Mouse (Mus musculus) lung, embryonic 14.5 days (tissue): ENCODE measurements at regions not wholly inside any gene's neighbourhood (a gene's known extent, or its start where the extent isn't known, plus 50 kb on each side); places are given as distances from the start of the nearest gene placed in this dataset.

Experiments used
- ATAC-seq: fragments of 200-750 bp; cut with Nextera tagmentation; 2 replicates; pipeline ENCODE4 v1.8.0; 2017; ENCODE audit warnings: mild to moderate bottlenecking, moderate TSS enrichment, moderate library complexity; ENCODE audit not compliant: insufficient read depth
- DNase-seq: peaks from one replicate; pipeline ENCODE4 v3.0.0-alpha.2; 2015
- H3K27ac ChIP-seq: fragments of 300-500 bp; sonication (generic); 2 replicates; pipeline ENCODE4 v1.5.1; 2014; ENCODE audit warnings: low read depth, mild to moderate bottlenecking, moderate library complexity
- H3K27me3 ChIP-seq: fragments of 300-500 bp; sonication (generic); 2 replicates; pipeline ENCODE4 v1.6.1; 2014; ENCODE audit warnings: low read length, control low read depth; ENCODE audit not compliant: insufficient read depth
- H3K36me3 ChIP-seq: fragments of 300-500 bp; sonication (generic); 2 replicates; pipeline ENCODE4 v1.6.1; 2014; ENCODE audit warnings: control low read depth; ENCODE audit not compliant: insufficient read depth
- H3K4me1 ChIP-seq: fragments of 300-500 bp; sonication (generic); 2 replicates; pipeline ENCODE4 v1.6.1; 2014; ENCODE audit warnings: antibody characterized with exemption, control low read depth; ENCODE audit not compliant: insufficient read depth
- H3K4me2 ChIP-seq: fragments of 300-500 bp; sonication (generic); 2 replicates; pipeline ENCODE4 v1.6.1; 2014; ENCODE audit warnings: mild to moderate bottlenecking
- H3K4me3 ChIP-seq: fragments of 300-500 bp; sonication (generic); 2 replicates; pipeline ENCODE4 v1.5.1; 2014; ENCODE audit warnings: low read depth, low read length
- H3K9ac ChIP-seq: fragments of 300-500 bp; sonication (generic); 2 replicates; pipeline ENCODE4 v1.6.1; 2014
- H3K9me3 ChIP-seq: fragments of 300-500 bp; sonication (generic); 2 replicates; pipeline ENCODE4 v1.6.1; 2016; ENCODE audit warnings: low read depth, low read length, control low read depth
- CTCF ChIP-seq: IDR thresholded peaks from 2 replicates; pipeline ENCODE4 v1.5.1; 2016; ENCODE audit warnings: antibody characterized with exemption, low read depth
- WGBS: fragments of 180-500 bp; shearing (Covaris S2); extraction: QIAGEN DNeasy Blood & Tissue Kit; methylation state at CpG from one replicate; pipeline ENCODE4 v1.1.7; 2014; 5-methylcytosine and 5-hydroxymethylcytosine counted together

GRCm38 (mm10) chr12:56275556-56276242 lies 70.0 kb downstream of the Mbip start:
- no peak for TF ChIP-seq CTCF
- peak overlapping the region; percentile 11; the same call in 1 of the 2 replicates for H3K9ac ChIP-seq
- H3K27ac ChIP-seq, result peak overlapping the region; percentile 16
- no peak for ATAC-seq
- H3K4me2 ChIP-seq, result peak overlapping the region; percentile 29
- 31% methylated on average over 17 of the region's 17 CpGs for WGBS
- H3K9me3 ChIP-seq, result no peaks in the 10 kb centered on the region
- H3K27me3 ChIP-seq, result no peaks in the 10 kb centered on the region
- H3K4me1 ChIP-seq, result no peaks in the 10 kb centered on the region
- no peak for DNase-seq
- H3K36me3 ChIP-seq, result no peaks in the 10 kb centered on the region
- H3K4me3 ChIP-seq, result no peak overlapping the region

- DNase-seq, result peak; percentile 67
- no peak overlapping the region for H3K9ac ChIP-seq
- no peak overlapping the region for H3K4me2 ChIP-seq
- H3K27me3 ChIP-seq, result no peaks in the 10 kb centered on the region
- H3K9me3 ChIP-seq, result no peaks in the 10 kb centered on the region
- H3K27ac ChIP-seq, result peak overlapping the region; percentile 77; the same call in 1 of the 2 replicates
- H3K4me3 ChIP-seq, result no peak overlapping the region
- H3K4me1 ChIP-seq, result no peaks in the 10 kb centered on the region
- WGBS, result 58% methylated on average over 6 of the region's 6 CpGs
- TF ChIP-seq CTCF, result no peak
- ATAC-seq, result peak; percentile 74; the same call in 1 of the 2 replicates
- no peaks in the 10 kb centered on the region for H3K36me3 ChIP-seq
Observed at GRCm38 (mm10) chr12:56265049-56265448, 80.6 kb downstream of the Mbip start.

GRCm38 (mm10) chr12:56261471-56261870 lies 84.2 kb downstream of the Mbip start:
- Histone ChIP-seq H3K4me1 (no peaks in the 10 kb centered on the region), H3K9ac (no peak overlapping the region), H3K27me3 (no peaks in the 10 kb centered on the region), H3K4me3 (no peak overlapping the region), H3K27ac (no peak overlapping the region), H3K4me2 (no peak overlapping the region), H3K9me3 (no peaks in the 10 kb centered on the region), H3K36me3 (no peaks in the 10 kb centered on the region)
- no peak for DNase-seq
- ATAC-seq, result no peak
- WGBS, result 44% methylated on average over 4 of the region's 4 CpGs
- TF ChIP-seq CTCF, result no peak

- TF ChIP-seq CTCF, result no peak
- no peak overlapping the region for H3K27ac ChIP-seq
Observed at GRCm38 (mm10) chr12:56258401-56259050, 87.2 kb downstream of the Mbip start.

GRCm38 (mm10) chr12:56256243-56256881 lies 89.3 kb downstream of the Mbip start:
- TF ChIP-seq CTCF, result no peak
- no peak overlapping the region for H3K27ac ChIP-seq
- no peaks in the 10 kb centered on the region for H3K4me1 ChIP-seq
- DNase-seq, result no peak
- H3K27me3 ChIP-seq, result no peaks in the 10 kb centered on the region
- no peaks in the 10 kb centered on the region for H3K9me3 ChIP-seq
- H3K9ac ChIP-seq, result no peak overlapping the region
- no peak overlapping the region for H3K4me3 ChIP-seq
- ATAC-seq, result no peak
- 84% methylated on average over 11 of the region's 11 CpGs for WGBS
- no peak overlapping the region for H3K4me2 ChIP-seq
- no peaks in the 10 kb centered on the region for H3K36me3 ChIP-seq

More at GRCm38 (mm10) chr12:56258401-56259050, 87.2 kb downstream of the Mbip start:
- no peak overlapping the region for H3K4me2 ChIP-seq
- no peak overlapping the region for H3K4me3 ChIP-seq
- no peaks in the 10 kb centered on the region for H3K36me3 ChIP-seq
- H3K4me1 ChIP-seq, result no peaks in the 10 kb centered on the region
- no peak for ATAC-seq
- no peaks in the 10 kb centered on the region for H3K9me3 ChIP-seq
- no peaks in the 10 kb centered on the region for H3K27me3 ChIP-seq
- no peak for DNase-seq
- 70% methylated on average over 14 of the region's 14 CpGs for WGBS
- H3K9ac ChIP-seq, result no peak overlapping the region

GRCm38 (mm10) chr12:56252612-56253444 lies 92.9 kb downstream of the Mbip start:
- DNase-seq (peak; percentile 59), ATAC-seq (peak; percentile 66)
- no peak for TF ChIP-seq CTCF
- Histone ChIP-seq H3K4me1 (no peaks in the 10 kb centered on the region), H3K36me3 (no peaks in the 10 kb centered on the region), H3K4me2 (peak overlapping the region; percentile 43; the same call in 1 of the 2 replicates), H3K27me3 (no peaks in the 10 kb centered on the region), H3K9me3 (no peaks in the 10 kb centered on the region), H3K9ac (0 out of 2 replicates have a peak overlapping the region, but pooled peaks have one; percentile 35), H3K4me3 (peak overlapping the region; percentile 16), H3K27ac (peak overlapping the region; percentile 86)
- WGBS, result 47% methylated on average over 7 of the region's 7 CpGs
